Comparison of ENCODE assay signal across 8 mouse cellular contexts in genomic region chr2:131125964-131126815, GRCm38 (mm10). TPM values are rescaled to one million over a fixed set of nuclear protein-coding genes. Genes with fewer than 3 reads are reported as not detected.
DNase-seq lines count a peak whose midpoint lies in the region; ATAC-seq and TF ChIP-seq lines count a peak whose summit lies in the region.

No protein-coding gene starts in this region.

- no peak for ATAC-seq in forebrain, embryonic 11.5 days (replicated peaks; ENCODE audit: low FRiP score)
- ATAC-seq in forebrain, embryonic 15.5 days (replicated peaks): no peak
- no peak for ATAC-seq in liver, embryonic 11.5 days (replicated peaks; ENCODE audit: low FRiP score)
- no peak; the same call in 1 of the 2 replicates for ATAC-seq in hindbrain, embryonic 13.5 days (ENCODE audit: low FRiP score)
- peak; percentile 20; the same call in 1 of the 2 replicates for ATAC-seq in midbrain, postnatal 0 days (ENCODE audit: low FRiP score)

- H3K9me3 ChIP-seq in forebrain, embryonic 11.5 days (ENCODE audit: control insufficient read depth, low read length): no peaks in the 10 kb centered on the region
- no peaks in the 10 kb centered on the region for H3K9me3 ChIP-seq in forebrain, embryonic 15.5 days
- H3K9me3 ChIP-seq in liver, embryonic 11.5 days (ENCODE audit: control insufficient read depth, low read length): no peaks in the 10 kb centered on the region
- no peaks in the 10 kb centered on the region for H3K9me3 ChIP-seq in hindbrain, embryonic 13.5 days
- no peaks in the 10 kb centered on the region for H3K9me3 ChIP-seq in midbrain, postnatal 0 days (ENCODE audit: low read length)

- H3K27ac ChIP-seq in forebrain, embryonic 11.5 days (ENCODE audit: low read depth, low read length): no peak overlapping the region
- no peak overlapping the region for H3K27ac ChIP-seq in forebrain, embryonic 15.5 days (replicated peaks)
- H3K27ac ChIP-seq in liver, embryonic 11.5 days (ENCODE audit: low read depth, low read length): peak overlapping the region; percentile 71; the same call in 1 of the 2 replicates
- H3K27ac ChIP-seq in hindbrain, embryonic 13.5 days: no peak overlapping the region
- no peak overlapping the region for H3K27ac ChIP-seq in midbrain, postnatal 0 days (ENCODE audit: low read depth, low read length)

- H3K9ac ChIP-seq in forebrain, embryonic 11.5 days (ENCODE audit: low read length): no peak overlapping the region
- no peak overlapping the region for H3K9ac ChIP-seq in forebrain, embryonic 15.5 days (replicated peaks)
- peak overlapping the region; percentile 2; the same call in 1 of the 2 replicates for H3K9ac ChIP-seq in liver, embryonic 11.5 days (ENCODE audit: low read depth, low read length)
- H3K9ac ChIP-seq in hindbrain, embryonic 13.5 days: no peak overlapping the region
- H3K9ac ChIP-seq in midbrain, postnatal 0 days (replicated peaks; ENCODE audit: low read length, poor library complexity, severe bottlenecking): no peak overlapping the region

- WGBS in forebrain, embryonic 11.5 days: 45% methylated on average over 9 of the region's 9 CpGs
- 42% methylated on average over 9 of the region's 9 CpGs for WGBS in forebrain, embryonic 15.5 days
- 47% methylated on average over 9 of the region's 9 CpGs for WGBS in liver, embryonic 11.5 days
- 48% methylated on average over 9 of the region's 9 CpGs for WGBS in hindbrain, embryonic 13.5 days
- WGBS in midbrain, postnatal 0 days: 52% methylated on average over 9 of the region's 9 CpGs

- H3K4me1 ChIP-seq in forebrain, embryonic 11.5 days (replicated peaks; ENCODE audit: control insufficient read depth, insufficient read depth, low read length): peaks cover 9% of the 10 kb centered on the region; the same call in 1 of the 2 replicates
- H3K4me1 ChIP-seq in forebrain, embryonic 15.5 days: peaks cover 8% of the 10 kb centered on the region
- H3K4me1 ChIP-seq in liver, embryonic 11.5 days (replicated peaks; ENCODE audit: control insufficient read depth, insufficient read depth, low read length): peaks cover 45% of the 10 kb centered on the region
- peaks cover 18% of the 10 kb centered on the region for H3K4me1 ChIP-seq in hindbrain, embryonic 13.5 days (replicated peaks)
- H3K4me1 ChIP-seq in midbrain, postnatal 0 days (ENCODE audit: insufficient read depth, low read length): 0 out of 2 replicates have a peak, but pooled peaks cover 8% of the 10 kb centered on the region

- H3K36me3 ChIP-seq in forebrain, embryonic 11.5 days (ENCODE audit: control insufficient read depth, insufficient read depth, low read length): no peaks in the 10 kb centered on the region
- no peaks in the 10 kb centered on the region for H3K36me3 ChIP-seq in forebrain, embryonic 15.5 days
- H3K36me3 ChIP-seq in liver, embryonic 11.5 days (ENCODE audit: control insufficient read depth, insufficient read depth, low read length): no peaks in the 10 kb centered on the region
- no peaks in the 10 kb centered on the region for H3K36me3 ChIP-seq in hindbrain, embryonic 13.5 days
- no peaks in the 10 kb centered on the region for H3K36me3 ChIP-seq in midbrain, postnatal 0 days (ENCODE audit: insufficient read depth, low read length)

- H3K27me3 ChIP-seq in forebrain, embryonic 11.5 days (ENCODE audit: control insufficient read depth, insufficient read depth, low read length): no peaks in the 10 kb centered on the region
- H3K27me3 ChIP-seq in forebrain, embryonic 15.5 days: no peaks in the 10 kb centered on the region
- H3K27me3 ChIP-seq in liver, embryonic 11.5 days (replicated peaks; ENCODE audit: control insufficient read depth, insufficient read depth, low read length): no peaks in the 10 kb centered on the region
- 0 out of 2 replicates have a peak, but pooled peaks cover 5% of the 10 kb centered on the region for H3K27me3 ChIP-seq in hindbrain, embryonic 13.5 days
- no peaks in the 10 kb centered on the region for H3K27me3 ChIP-seq in midbrain, postnatal 0 days (ENCODE audit: insufficient read depth, low read length)

- no peak for TF ChIP-seq CTCF in midbrain, postnatal 0 days (IDR thresholded peaks at IDR 0.05)

- DNase-seq in forebrain, embryonic 11.5 days (ENCODE audit: low spot score): no peak
- DNase-seq in liver, embryonic 11.5 days (ENCODE audit: low spot score): no peak
- DNase-seq in liver: no peak
- no peak for DNase-seq in midbrain, postnatal 0 days (ENCODE audit: low spot score)
- DNase-seq in cerebellum, postnatal 25 days: no peak
- no peak for DNase-seq in adrenal gland, postnatal 14 days

- H3K4me3 ChIP-seq in forebrain, embryonic 11.5 days (ENCODE audit: low read depth, low read length): no peak overlapping the region
- no peak overlapping the region for H3K4me3 ChIP-seq in forebrain, embryonic 15.5 days
- H3K4me3 ChIP-seq in liver, embryonic 11.5 days (ENCODE audit: low read depth, low read length): no peak overlapping the region
- H3K4me3 ChIP-seq in hindbrain, embryonic 13.5 days: no peak overlapping the region
- H3K4me3 ChIP-seq in midbrain, postnatal 0 days (ENCODE audit: low read depth, low read length): no peak overlapping the region

- H3K4me2 ChIP-seq in forebrain, embryonic 11.5 days (ENCODE audit: low read depth, low read length, severe bottlenecking): 0 out of 2 replicates have a peak overlapping the region, but pooled peaks have one; percentile 87
- H3K4me2 ChIP-seq in forebrain, embryonic 15.5 days (replicated peaks): no peak overlapping the region
- peak overlapping the region; percentile 94 for H3K4me2 ChIP-seq in liver, embryonic 11.5 days
- H3K4me2 ChIP-seq in hindbrain, embryonic 13.5 days: peak overlapping the region; percentile 83; the same call in 1 of the 2 replicates
- H3K4me2 ChIP-seq in midbrain, postnatal 0 days (ENCODE audit: low read depth, low read length, poor library complexity, severe bottlenecking): no peak overlapping the region

RNA-seq across cellular contexts. Expression of gene Hspa12b, which starts 0.9 kb away (rescaled TPM):
- 4.2 and 5.6 TPM in 2 replicates for polyA plus RNA-seq in forebrain, embryonic 11.5 days (2014; fragmentation: Nextera tagmentation; extraction: Ambion mirVana)
- polyA plus RNA-seq in forebrain, embryonic 15.5 days (2015; fragmentation: Nextera tagmentation; extraction: Ambion mirVana): 3.7 TPM in 2 replicates
- 5.5 TPM in 2 replicates for polyA plus RNA-seq in liver, embryonic 11.5 days (2014; fragmentation: Nextera tagmentation; extraction: Ambion mirVana)
- 3.9 and 4.6 TPM in 2 replicates for polyA plus RNA-seq in hindbrain, embryonic 13.5 days (2015; fragmentation: Nextera tagmentation; extraction: Ambion mirVana)
- 10.1 and 11.1 TPM in 2 replicates for total RNA-seq in midbrain, postnatal 0 days (2014; rRNA removed)
- 2.9 and 3.2 TPM in 2 replicates for polyA plus RNA-seq in midbrain, postnatal 0 days (2015; fragmentation: Nextera tagmentation; extraction: Ambion mirVana)
- total RNA-seq in adrenal gland, postnatal 14 days (2021): 23.3 and 26.1 TPM in 2 replicates

RNA-seq across cellular contexts. Expression of gene Gm11037, which starts 7.1 kb away (rescaled TPM):
- polyA plus RNA-seq in forebrain, embryonic 11.5 days (2014; fragmentation: Nextera tagmentation; extraction: Ambion mirVana): not detected in 2 replicates
- not detected in 2 replicates for polyA plus RNA-seq in forebrain, embryonic 15.5 days (2015; fragmentation: Nextera tagmentation; extraction: Ambion mirVana)
- not detected in 2 replicates for polyA plus RNA-seq in liver, embryonic 11.5 days (2014; fragmentation: Nextera tagmentation; extraction: Ambion mirVana)
- polyA plus RNA-seq in hindbrain, embryonic 13.5 days (2015; fragmentation: Nextera tagmentation; extraction: Ambion mirVana): not detected in 2 replicates
- not detected in 2 replicates for total RNA-seq in midbrain, postnatal 0 days (2014; rRNA removed)
- polyA plus RNA-seq in midbrain, postnatal 0 days (2015; fragmentation: Nextera tagmentation; extraction: Ambion mirVana): not detected in 2 replicates
- total RNA-seq in adrenal gland, postnatal 14 days (2021): not detected in 2 replicates

RNA-seq across cellular contexts. Expression of gene 1700037H04Rik, which starts 33.7 kb away (rescaled TPM):
- 122 and 132 TPM in 2 replicates for polyA plus RNA-seq in forebrain, embryonic 11.5 days (2014; fragmentation: Nextera tagmentation; extraction: Ambion mirVana)
- polyA plus RNA-seq in forebrain, embryonic 15.5 days (2015; fragmentation: Nextera tagmentation; extraction: Ambion mirVana): 88.7 and 95.4 TPM in 2 replicates
- polyA plus RNA-seq in liver, embryonic 11.5 days (2014; fragmentation: Nextera tagmentation; extraction: Ambion mirVana): 130 TPM in 2 replicates
- 94.3 and 94.6 TPM in 2 replicates for polyA plus RNA-seq in hindbrain, embryonic 13.5 days (2015; fragmentation: Nextera tagmentation; extraction: Ambion mirVana)
- total RNA-seq in midbrain, postnatal 0 days (2014; rRNA removed): 44.8 and 89.5 TPM in 2 replicates
- 59.1 and 60.4 TPM in 2 replicates for polyA plus RNA-seq in midbrain, postnatal 0 days (2015; fragmentation: Nextera tagmentation; extraction: Ambion mirVana)
- total RNA-seq in adrenal gland, postnatal 14 days (2021): 69.4 and 79.8 TPM in 2 replicates

RNA-seq across cellular contexts. Expression of gene Siglec1, which starts 39.6 kb away (rescaled TPM):
- polyA plus RNA-seq in forebrain, embryonic 11.5 days (2014; fragmentation: Nextera tagmentation; extraction: Ambion mirVana): 0.13 and 0.36 TPM in 2 replicates
- 0.19 and 0.24 TPM in 2 replicates for polyA plus RNA-seq in forebrain, embryonic 15.5 days (2015; fragmentation: Nextera tagmentation; extraction: Ambion mirVana)
- 0.73 and 0.78 TPM in 2 replicates for polyA plus RNA-seq in liver, embryonic 11.5 days (2014; fragmentation: Nextera tagmentation; extraction: Ambion mirVana)
- polyA plus RNA-seq in hindbrain, embryonic 13.5 days (2015; fragmentation: Nextera tagmentation; extraction: Ambion mirVana): 0.18 and 0.23 TPM in 2 replicates
- total RNA-seq in midbrain, postnatal 0 days (2014; rRNA removed): 1.4 and 1.9 TPM in 2 replicates
- 0.22 and 0.27 TPM in 2 replicates for polyA plus RNA-seq in midbrain, postnatal 0 days (2015; fragmentation: Nextera tagmentation; extraction: Ambion mirVana)
- 2.3 and 8.2 TPM in 2 replicates for total RNA-seq in adrenal gland, postnatal 14 days (2021)

RNA-seq across cellular contexts. Expression of gene Cenpb, which starts 53.7 kb away (rescaled TPM):
- 12.3 and 13.7 TPM in 2 replicates for polyA plus RNA-seq in forebrain, embryonic 11.5 days (2014; fragmentation: Nextera tagmentation; extraction: Ambion mirVana)
- 18.8 and 19.7 TPM in 2 replicates for polyA plus RNA-seq in forebrain, embryonic 15.5 days (2015; fragmentation: Nextera tagmentation; extraction: Ambion mirVana)
- polyA plus RNA-seq in liver, embryonic 11.5 days (2014; fragmentation: Nextera tagmentation; extraction: Ambion mirVana): 3.8 and 4.9 TPM in 2 replicates
- polyA plus RNA-seq in hindbrain, embryonic 13.5 days (2015; fragmentation: Nextera tagmentation; extraction: Ambion mirVana): 13.3 and 13.4 TPM in 2 replicates
- 98.2 and 103 TPM in 2 replicates for total RNA-seq in midbrain, postnatal 0 days (2014; rRNA removed)
- 11.7 and 13.1 TPM in 2 replicates for polyA plus RNA-seq in midbrain, postnatal 0 days (2015; fragmentation: Nextera tagmentation; extraction: Ambion mirVana)
- 65.6 and 70.4 TPM in 2 replicates for total RNA-seq in adrenal gland, postnatal 14 days (2021)

Comparison
In these comparisons a context has a peak if more than half of its experiments do, and no peak if none do; other contexts are left out.
1. H3K4me2 ChIP-seq: peak in forebrain, embryonic 11.5 days (single experiment), liver, embryonic 11.5 days (single experiment) and hindbrain, embryonic 13.5 days (single experiment); none in forebrain, embryonic 15.5 days (single experiment) and midbrain, postnatal 0 days (single experiment).